Mouse (Mus musculus): ENCODE measurements around the gene Tmigd1. TPM values are rescaled to one million over a fixed set of nuclear protein-coding genes. Genes with fewer than 3 reads are reported as not detected.
A peak's percentile ranks its signal among the peaks of the same experiment; 100 is the strongest.

The Tmigd1 gene
- polyA plus RNA-seq, 1 experiment from 2014 or later = 4.4 TPM

DNA sequence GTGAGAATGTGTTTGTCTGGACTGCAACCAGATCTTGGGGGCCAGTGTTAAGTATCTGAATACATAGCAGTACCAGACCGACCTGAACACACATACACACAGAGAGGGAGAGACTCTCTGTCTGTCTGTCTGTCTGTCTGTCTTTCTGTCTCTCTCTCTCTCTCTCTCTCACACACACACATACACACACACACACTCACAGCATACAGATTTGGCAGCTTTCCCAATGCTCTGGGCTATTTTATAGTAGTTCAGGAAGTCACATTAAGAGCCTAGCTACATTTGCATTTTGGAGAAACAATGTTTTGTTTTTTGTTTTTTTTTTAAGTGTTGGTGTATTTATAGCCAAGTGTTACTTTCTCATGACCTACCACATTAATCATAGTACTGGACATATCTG is 4.8 kb upstream of the Tmigd1 start:
- ATAC-seq (no peak), DNase-seq (ENCODE audit: low read depth, low spot score) (no peak)
- POLR2A ChIA-PET = no interaction called here
- in situ Hi-C loops (cut with MboI; ENCODE audit: low pct_unique_long_range_greater_than_20kb) = loop anchor here (10.0 kb wide), 1 partner anchor 212 kb away; no protein-coding TSS in a partner anchor
- CTCF ChIA-PET = interaction anchor here (1.5 kb wide), 1 partner anchor 86 kb away, joined by 3 read pairs; no protein-coding TSS in a partner anchor
- no peaks in the 10 kb centered on the region for H3K27me3 ChIP-seq
- no peak for TF ChIP-seq CTCF (IDR thresholded peaks at IDR 0.05)

DNA sequence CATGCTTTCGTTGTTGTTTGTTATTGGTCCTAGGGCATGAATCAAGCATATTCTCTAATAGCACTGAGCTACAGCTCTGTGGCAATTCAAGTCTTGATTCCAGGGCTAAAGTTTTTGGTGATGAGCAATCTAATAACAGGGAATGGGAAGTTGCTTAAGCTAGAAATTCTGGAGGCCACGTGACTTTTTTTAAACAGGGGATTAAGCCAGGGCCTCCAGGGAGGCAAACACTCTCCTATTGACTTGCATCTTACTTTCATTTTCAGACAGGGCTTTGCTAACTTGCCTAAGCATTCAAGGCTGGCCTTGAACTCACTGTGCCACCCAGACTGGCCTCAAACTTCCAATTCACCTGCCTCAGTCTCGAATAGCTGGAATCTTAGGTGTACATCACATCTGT is 4.1 kb upstream of the Tmigd1 start:
- TF ChIP-seq CTCF (IDR thresholded peaks at IDR 0.05) = no peak
- DNase-seq (ENCODE audit: low read depth, low spot score) (peak; percentile 56), ATAC-seq (no peak)
- no peaks in the 10 kb centered on the region for H3K27me3 ChIP-seq
- CTCF ChIA-PET = interaction anchor here (1.4 kb wide), 1 partner anchor 49 kb away, joined by 3 read pairs; no protein-coding TSS in a partner anchor
- in situ Hi-C loops (cut with MboI; ENCODE audit: low pct_unique_long_range_greater_than_20kb) = loop anchor here (10.0 kb wide), 1 partner anchor 213 kb away; no protein-coding TSS in a partner anchor
- POLR2A ChIA-PET = interaction anchor here (0.9 kb wide), 1 partner anchor 135 kb away, joined by 4 read pairs; the partner anchor contains the start of gene Gosr1

GRCm38 (mm10) chr11:76898751-76899150 is 3.2 kb upstream of the Tmigd1 start:
- no peaks in the 10 kb centered on the region for H3K27me3 ChIP-seq
- ChIA-PET CTCF (interaction anchor here (1.4 to 1.5 kb wide), 2 partner anchors 48 to 50 kb away, joined by 3 read pairs; no protein-coding TSS in a partner anchor), POLR2A (no interaction called here)
- TF ChIP-seq CTCF (IDR thresholded peaks at IDR 0.05) = no peak
- in situ Hi-C loops (cut with MboI; ENCODE audit: low pct_unique_long_range_greater_than_20kb) = loop anchor here (10.0 kb wide), 1 partner anchor 214 kb away; no protein-coding TSS in a partner anchor
- no peak for ATAC-seq
- DNase-seq (ENCODE audit: low read depth, low spot score) = no peak

- DNase-seq (ENCODE audit: low read depth, low spot score) = peak; percentile 77
- H3K27me3 ChIP-seq = no peaks in the 10 kb centered on the region
- TF ChIP-seq CTCF (IDR thresholded peaks at IDR 0.05) = peak; percentile 88
- in situ Hi-C loops (cut with MboI; ENCODE audit: low pct_unique_long_range_greater_than_20kb) = loop anchor here (5.0 to 10.0 kb wide), 2 partner anchors 47 to 215 kb away; no protein-coding TSS in a partner anchor
- ChIA-PET CTCF (interaction anchor here (1.5 to 2.4 kb wide), 3 partner anchors 9 to 49 kb away, joined by 3 to 7 read pairs (median 7); no protein-coding TSS in a partner anchor), POLR2A (interaction anchor here (0.6 kb wide), 1 partner anchor 783 kb away, joined by 3 read pairs; no protein-coding TSS in a partner anchor)
- ATAC-seq = no peak
These were observed 1.9 kb upstream of the Tmigd1 start for GRCm38 (mm10) chr11:76899758-76900738.

DNA sequence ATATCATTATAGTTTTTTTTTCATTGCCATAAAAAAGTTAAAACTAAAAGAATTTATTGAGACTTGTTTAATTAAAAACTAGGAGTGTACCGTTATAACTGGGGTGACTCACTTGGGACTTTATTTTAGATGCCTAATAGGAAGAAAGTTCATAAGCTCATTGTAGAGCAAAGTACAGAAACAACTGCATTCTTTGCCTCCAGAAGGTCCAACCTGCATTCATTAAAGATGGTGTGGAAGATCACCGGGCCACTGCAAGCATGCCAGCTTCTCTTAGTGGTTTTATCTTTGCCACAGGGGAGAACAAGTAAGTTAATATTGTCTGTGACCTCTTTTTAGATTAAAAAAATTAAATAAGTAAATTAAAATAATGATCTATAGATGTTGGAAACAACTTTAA is 2.4 kb downstream of the Tmigd1 start:
- ATAC-seq (no peak), DNase-seq (ENCODE audit: low read depth, low spot score) (no peak)
- no peak for TF ChIP-seq CTCF (IDR thresholded peaks at IDR 0.05)
- CTCF ChIA-PET = no interaction called here
- no peaks in the 10 kb centered on the region for H3K27me3 ChIP-seq
- POLR2A ChIA-PET = no interaction called here
- in situ Hi-C loops (cut with MboI; ENCODE audit: low pct_unique_long_range_greater_than_20kb) = loop anchor here (5.0 kb wide), 1 partner anchor 43 kb away; no protein-coding TSS in a partner anchor

- in situ Hi-C loops (cut with MboI; ENCODE audit: low pct_unique_long_range_greater_than_20kb) = no loop called here
- TF ChIP-seq CTCF (IDR thresholded peaks at IDR 0.05) = no peak
- DNase-seq (ENCODE audit: low read depth, low spot score) (no peak), ATAC-seq (no peak)
- ChIA-PET POLR2A (no interaction called here), CTCF (interaction anchor here (1.4 kb wide), 1 partner anchor 8 kb away, joined by 7 read pairs; no protein-coding TSS in a partner anchor)
- no peaks in the 10 kb centered on the region for H3K27me3 ChIP-seq
These were observed 6.7 kb downstream of the Tmigd1 start for GRCm38 (mm10) chr11:76908651-76909050.

- in situ Hi-C loops (cut with MboI; ENCODE audit: low pct_unique_long_range_greater_than_20kb) = no loop called here
- no peaks in the 10 kb centered on the region for H3K27me3 ChIP-seq
- ATAC-seq (peak; percentile 85), DNase-seq (ENCODE audit: low read depth, low spot score) (peak; percentile 94)
- no peak for TF ChIP-seq CTCF (IDR thresholded peaks at IDR 0.05)
- CTCF ChIA-PET = interaction anchor here (0.9 to 1.8 kb wide), 7 partner anchors 9 to 124 kb away, joined by 3 to 7 read pairs (median 3); no protein-coding TSS in a partner anchor
- POLR2A ChIA-PET = interaction anchor here (0.9 to 1.4 kb wide), 2 partner anchors 34 to 65 kb away, joined by 3 to 5 read pairs; partner anchors contain the start of gene Cpd
These were observed 9.5 kb downstream of the Tmigd1 start for GRCm38 (mm10) chr11:76911325-76912054.

GRCm38 (mm10) chr11:76912055-76912395 is 10.1 kb downstream of the Tmigd1 start:
- ChIA-PET POLR2A (interaction anchor here (0.9 to 1.4 kb wide), 2 partner anchors 34 to 65 kb away, joined by 3 to 5 read pairs; partner anchors contain the start of gene Cpd), CTCF (interaction anchor here (0.9 to 1.8 kb wide), 7 partner anchors 8 to 124 kb away, joined by 3 to 7 read pairs (median 3); no protein-coding TSS in a partner anchor)
- H3K27me3 ChIP-seq = no peaks in the 10 kb centered on the region
- in situ Hi-C loops (cut with MboI; ENCODE audit: low pct_unique_long_range_greater_than_20kb) = no loop called here
- DNase-seq (ENCODE audit: low read depth, low spot score) (no peak), ATAC-seq (peak; percentile 45)
- no peak for TF ChIP-seq CTCF (IDR thresholded peaks at IDR 0.05)

DNA sequence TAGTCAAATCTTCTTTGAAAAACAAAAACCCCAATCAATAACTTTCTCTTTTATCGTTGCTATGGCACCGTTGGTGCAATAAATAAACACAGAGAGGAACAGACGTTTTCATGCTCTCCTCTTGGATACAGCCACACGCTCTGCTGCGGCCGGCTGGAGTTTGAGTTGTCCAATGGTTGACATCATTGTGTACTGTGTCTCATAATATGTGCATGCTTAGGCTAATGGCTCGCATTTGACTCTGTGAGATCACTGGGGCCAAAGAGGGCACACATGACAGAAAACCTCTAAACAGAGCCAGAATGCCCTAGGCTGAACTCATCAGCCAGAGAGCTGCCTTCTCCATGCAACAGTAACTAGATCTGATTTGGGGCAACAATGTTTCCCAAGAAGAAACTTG is 12.4 kb downstream of the Tmigd1 start:
- peak; percentile 54 for DNase-seq (ENCODE audit: low read depth, low spot score)
- no peaks in the 10 kb centered on the region for H3K27me3 ChIP-seq
- POLR2A ChIA-PET = interaction anchor here (0.5 to 0.9 kb wide), 2 partner anchors 14 to 1206 kb away, joined by 3 read pairs; no protein-coding TSS in a partner anchor
- no peak for TF ChIP-seq CTCF (IDR thresholded peaks at IDR 0.05)
- ATAC-seq = no peak
- in situ Hi-C loops (cut with MboI; ENCODE audit: low pct_unique_long_range_greater_than_20kb) = no loop called here
- CTCF ChIA-PET = interaction anchor here (0.8 kb wide), 1 partner anchor 9 kb away, joined by 4 read pairs; no protein-coding TSS in a partner anchor
